Mouse (Mus musculus) olfactory bulb, adult 2 months (tissue): ENCODE results near the gene Dusp10.

ENCODE experiments used
- CTCF ChIP-seq: fragments of 200-500 bp; IDR thresholded peaks from 2 replicates; pipeline ENCODE4 v1.5.1; 2012; ENCODE audit warnings: low read depth, mild to moderate bottlenecking, low read length, moderate library complexity; ENCODE audit not compliant: insufficient read depth
- POLR2A ChIP-seq: fragments of 200-500 bp; IDR thresholded peaks from 2 replicates; pipeline ENCODE4 v1.6.1; 2012; ENCODE audit warnings: mild to moderate bottlenecking, low read depth, low read length, moderate library complexity; ENCODE audit not compliant: insufficient read depth

DNA sequence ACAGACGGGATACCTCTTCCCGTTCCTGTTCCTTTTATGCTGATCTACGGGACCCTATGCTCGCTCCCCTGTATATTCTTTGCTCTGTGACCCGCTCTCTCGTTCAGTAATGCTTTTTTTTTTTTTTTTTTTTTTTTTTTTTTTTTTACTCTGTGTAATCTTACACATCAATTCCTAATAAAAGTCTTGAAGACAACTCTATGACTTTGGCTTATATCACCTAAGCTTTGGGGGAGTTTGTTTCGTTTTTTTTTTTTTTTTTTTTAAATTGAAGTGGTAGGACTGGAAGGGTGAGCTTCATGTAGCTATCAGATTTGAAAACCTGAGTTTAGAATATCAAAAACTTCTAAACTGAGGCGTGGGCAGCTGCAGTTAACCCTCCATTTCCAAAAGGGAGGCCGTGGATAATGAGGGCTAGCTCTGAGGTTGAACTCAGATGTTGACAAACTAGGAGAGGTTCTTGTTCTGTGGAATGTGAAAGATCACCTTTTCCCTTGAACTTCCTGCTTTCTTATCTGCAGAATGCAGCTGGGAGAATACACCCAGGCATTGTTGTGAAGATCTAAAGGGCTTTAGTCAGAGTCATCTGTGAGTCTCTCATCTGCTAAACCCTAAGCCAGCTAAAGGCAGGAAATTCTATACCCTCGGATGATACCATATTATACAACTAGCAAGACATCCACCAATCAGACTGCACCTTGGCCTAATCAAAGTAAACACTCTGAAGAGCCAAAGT, 3.1 kb downstream of the Dusp10 start:
- TF ChIP-seq CTCF (no peak), POLR2A (no peak)
